In genomic region chr19:20361917-20362577, GRCm38 (mm10) we compare ENCODE assay signal across 8 mouse cellular contexts. TPM values are rescaled to one million over a fixed set of nuclear protein-coding genes. Genes with fewer than 3 reads are reported as not detected.
DNase-seq lines count a peak whose midpoint lies in the region; ATAC-seq and TF ChIP-seq lines count a peak whose summit lies in the region.

No protein-coding gene starts in this region.

- no peak for TF ChIP-seq EP300 in heart, adult 2 months (IDR thresholded peaks at IDR 0.05; ENCODE audit: insufficient read depth, low read depth, low read length)

- no peaks in the 10 kb centered on the region for H3K79me2 ChIP-seq in heart, adult 2 months (replicated peaks; ENCODE audit: control insufficient read depth, insufficient read depth, low read length)

- DNase-seq in heart, adult 2 months = no peak
- no peak for DNase-seq in heart, adult 9 months (ENCODE audit: low spot score in 2 of 2)
- no peak for DNase-seq in right cerebral cortex, postnatal 14 days
- DNase-seq in cerebellum, adult 18-20 months = no peak
- no peak for DNase-seq in adrenal gland, adult 2 months

- no peaks in the 10 kb centered on the region for H3K4me1 ChIP-seq in heart, adult 2 months (ENCODE audit: control insufficient read depth, insufficient read depth, low read length)
- no peaks in the 10 kb centered on the region for H3K4me1 ChIP-seq in E14TG2a.4 (replicated peaks; ENCODE audit: low read depth, low read length)
- no peaks in the 10 kb centered on the region for H3K4me1 ChIP-seq in forebrain, embryonic 12.5 days

- H3K9me3 ChIP-seq in E14TG2a.4 (ENCODE audit: low read length) = no peaks in the 10 kb centered on the region
- H3K9me3 ChIP-seq in forebrain, embryonic 12.5 days = no peaks in the 10 kb centered on the region

- H3K27me3 ChIP-seq in heart, adult 2 months (ENCODE audit: control insufficient read depth, insufficient read depth, low read length) = no peaks in the 10 kb centered on the region
- H3K27me3 ChIP-seq in E14TG2a.4 (ENCODE audit: insufficient read depth, low read length) = no peaks in the 10 kb centered on the region
- no peaks in the 10 kb centered on the region for H3K27me3 ChIP-seq in forebrain, embryonic 12.5 days

- H3K4me3 ChIP-seq in heart, adult 2 months = no peak overlapping the region
- H3K4me3 ChIP-seq in E14TG2a.4 (replicated peaks; ENCODE audit: low read length) = no peak overlapping the region
- no peak overlapping the region for H3K4me3 ChIP-seq in forebrain, embryonic 12.5 days (replicated peaks)

- H3K36me3 ChIP-seq in heart, adult 2 months (ENCODE audit: control insufficient read depth, insufficient read depth, low read length) = no peaks in the 10 kb centered on the region
- no peaks in the 10 kb centered on the region for H3K36me3 ChIP-seq in E14TG2a.4 (ENCODE audit: insufficient read depth, low read length)
- no peaks in the 10 kb centered on the region for H3K36me3 ChIP-seq in forebrain, embryonic 12.5 days (replicated peaks)

- no peak for TF ChIP-seq POLR2A in heart, adult 2 months (IDR thresholded peaks at IDR 0.05; ENCODE audit: insufficient read depth, low read depth, low read length)

- no peak overlapping the region for H3K9ac ChIP-seq in heart, adult 2 months (ENCODE audit: low read depth, low read length)
- H3K9ac ChIP-seq in forebrain, embryonic 12.5 days = no peak overlapping the region

- TF ChIP-seq CTCF in heart, adult 2 months (IDR thresholded peaks at IDR 0.05) = peak; percentile 83
- peak; percentile 49 for TF ChIP-seq CTCF in E14TG2a.4 (conservative IDR thresholded peaks at IDR 0.05; ENCODE audit: low read length)

- H3K4me2 ChIP-seq in forebrain, embryonic 12.5 days = no peak overlapping the region

- ATAC-seq in forebrain, embryonic 12.5 days (ENCODE audit: low FRiP score) = peak; percentile 90
- ATAC-seq in megakaryocyte, adult 5-6 weeks (ENCODE audit: poor library complexity, severe bottlenecking) = peak; percentile 84

- H3K27ac ChIP-seq in heart, adult 2 months = no peak overlapping the region
- H3K27ac ChIP-seq in forebrain, embryonic 12.5 days = no peak overlapping the region

- 51% methylated on average over 2 of the region's 2 CpGs for WGBS in heart, adult 2 months
- 51% methylated on average over 2 of the region's 2 CpGs for WGBS in forebrain, embryonic 12.5 days

- intact Hi-C loops in heart, adult 2 months (cut with DNase I) = loop anchor here (1.0 to 10.0 kb wide), 3 partner anchors 19 to 403 kb away; no protein-coding TSS in a partner anchor

RNA-seq across cellular contexts. Expression of gene Anxa1, which starts 28.7 kb away (rescaled TPM):
- total RNA-seq in heart, adult 2 months (2021) = 10 to 100 TPM; 17.3 to 19.9 TPM
- polyA plus RNA-seq in heart, adult 2 months (2012; rRNA removed) = 10.4 and 13.6 TPM in 2 replicates
- 4.8 and 5.2 TPM in 2 replicates for polyA plus RNA-seq in forebrain, embryonic 12.5 days (2016; fragmentation: Nextera tagmentation; extraction: Ambion mirVana)
- 1,533 and 1,715 TPM in 2 replicates for total RNA-seq in megakaryocyte, adult 5-6 weeks (2015)
- 1,919 and 2,040 TPM in 2 replicates for total RNA-seq in megakaryocyte, adult 5-6 weeks (2017)
- 10 to 100 TPM; 13.4 to 23.5 TPM for total RNA-seq in adrenal gland, adult 2 months (2021)
- polyA plus RNA-seq in adrenal gland, adult 2 months (2012; rRNA removed) = 0.40 and 0.58 TPM in 2 replicates

Comparison
In these comparisons a context has a peak if more than half of its experiments do, and no peak if none do; other contexts are left out.
1. RNA of gene Anxa1, which starts 28.7 kb away (total RNA-seq): 1,533 to 2,040 TPM in megakaryocyte, adult 5-6 weeks; 13.4 to 23.5 TPM in adrenal gland, adult 2 months and 17.3 to 19.9 TPM in heart, adult 2 months; every median in the first group is over 10 times any median in the second.